Mouse (Mus musculus) Patski (cell line): ENCODE measurements around the gene Bard1. TPM values are rescaled to one million over a fixed set of nuclear protein-coding genes. Genes with fewer than 3 reads are reported as not detected.
A peak's percentile ranks its signal among the peaks of the same experiment; 100 is the strongest.

Source experiments
- ATAC-seq: fragments of 100-300 bp; one replicate; pipeline ENCODE4 v1.8.0; 2021
- CTCF ChIA-PET: fragments of 350-600 bp; sonication (Branson Sonifier 250); formaldehyde crosslinking; loops from one replicate; lab custom pipeline; 2022; ENCODE audit warnings: inconsistent platforms; lab: Charles Lee
- POLR2A ChIA-PET: fragments of 350-600 bp; sonication (Branson Sonifier 250); formaldehyde crosslinking; loops from one replicate; lab custom pipeline; 2022; ENCODE audit warnings: antibody characterized with exemption, inconsistent platforms; lab: Charles Lee
- DNase-seq: peaks from one replicate; pipeline ENCODE4 v3.0.0-alpha.2; 2011; ENCODE audit warnings: low read depth, low spot score
- H3K27me3 ChIP-seq: fragments of 371-371 bp; one replicate; pipeline ENCODE4 v1.5.1; 2021
- CTCF ChIP-seq: fragments of 100-300 bp; IDR thresholded peaks from one replicate; pipeline ENCODE4 v1.5.1; 2021
- in situ Hi-C: fragments of 300-500 bp; cut with MboI; formaldehyde crosslinking; loops from 3 replicates; pipeline ENCODE4 v1.11.1; 2018; ENCODE audit warnings: low pct_unique_long_range_greater_than_20kb, mixed read lengths
- polyA plus RNA-seq: library from polyadenylated mRNA; unstranded; gene quantifications from one replicate; pipeline ENCODE4 v1.2.3, GENCODE M21; 2021

The Bard1 gene
- polyA plus RNA-seq, 1 experiment from 2014 or later = 3.7 TPM

GRCm38 (mm10) chr1:71055454-71055853, 47.5 kb downstream of the Bard1 start:
- POLR2A ChIA-PET = no interaction called here
- TF ChIP-seq CTCF = no peak
- ATAC-seq = no peak
- CTCF ChIA-PET = interaction anchor here (1.0 to 1.3 kb wide), 4 partner anchors 8 to 22 kb away, joined by 3 to 5 read pairs (median 4); no protein-coding TSS in a partner anchor
- H3K27me3 ChIP-seq = no peaks in the 10 kb centered on the region
- no peak for DNase-seq
- in situ Hi-C loops = no loop called here

GRCm38 (mm10) chr1:71052756-71053155, 50.2 kb downstream of the Bard1 start:
- in situ Hi-C loops = no loop called here
- no peaks in the 10 kb centered on the region for H3K27me3 ChIP-seq
- TF ChIP-seq CTCF = no peak
- ChIA-PET CTCF (interaction anchor here (1.0 kb wide), 1 partner anchor 16 kb away, joined by 3 read pairs; no protein-coding TSS in a partner anchor), POLR2A (no interaction called here)
- no peak for DNase-seq
- no peak for ATAC-seq

DNA sequence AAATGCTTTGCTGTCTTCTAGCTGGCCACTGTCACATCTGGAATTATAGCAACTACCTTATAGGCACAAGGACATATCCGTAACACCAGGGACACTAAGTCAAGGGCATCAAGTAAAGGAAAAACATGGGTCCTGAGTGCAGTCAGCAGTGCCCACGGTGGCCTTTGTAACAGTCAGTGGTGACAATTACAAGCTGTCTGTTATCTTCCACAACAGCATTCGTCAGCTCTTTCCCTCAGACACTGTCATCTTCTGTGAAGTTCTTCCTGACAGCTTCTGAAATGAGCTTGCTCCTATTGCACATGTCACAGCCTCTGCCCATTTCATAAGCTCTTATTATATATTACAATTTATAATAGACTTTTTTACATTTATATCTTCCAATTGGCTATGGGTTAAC, 50.7 kb downstream of the Bard1 start:
- in situ Hi-C loops = no loop called here
- POLR2A ChIA-PET = no interaction called here
- CTCF ChIA-PET = interaction anchor here (1.0 to 1.2 kb wide), 2 partner anchors 13 to 15 kb away, joined by 3 read pairs; no protein-coding TSS in a partner anchor
- DNase-seq (no peak), ATAC-seq (no peak)
- TF ChIP-seq CTCF = no peak
- H3K27me3 ChIP-seq = no peaks in the 10 kb centered on the region

GRCm38 (mm10) chr1:71045141-71045540, 57.8 kb downstream of the Bard1 start:
- DNase-seq (no peak), ATAC-seq (no peak)
- POLR2A ChIA-PET = no interaction called here
- in situ Hi-C loops = no loop called here
- no peaks in the 10 kb centered on the region for H3K27me3 ChIP-seq
- CTCF ChIA-PET = interaction anchor here (1.1 to 1.7 kb wide), 3 partner anchors 11 to 18 kb away, joined by 3 to 5 read pairs (median 4); no protein-coding TSS in a partner anchor
- no peak for TF ChIP-seq CTCF

DNA sequence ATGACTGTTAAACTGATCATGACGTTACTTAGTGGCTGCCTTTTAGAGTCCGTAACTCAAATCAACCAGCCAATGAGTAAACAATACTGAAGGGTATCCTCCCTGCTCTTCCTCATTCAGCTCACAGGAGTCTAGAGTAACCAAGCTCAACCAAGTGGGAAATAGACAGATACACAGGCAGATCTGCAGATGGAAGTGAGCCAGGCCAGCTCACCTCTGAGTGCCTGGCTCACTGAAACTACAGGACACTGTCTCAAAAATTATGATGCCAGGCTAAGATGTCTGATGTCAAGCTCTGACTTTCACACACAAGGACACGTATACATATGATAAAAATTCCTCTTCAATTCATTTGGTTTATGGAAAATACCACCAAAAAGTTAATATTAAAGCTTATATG, 59.0 kb downstream of the Bard1 start:
- no peak for TF ChIP-seq CTCF
- DNase-seq = no peak
- in situ Hi-C loops = no loop called here
- no peaks in the 10 kb centered on the region for H3K27me3 ChIP-seq
- POLR2A ChIA-PET = no interaction called here
- no peak for ATAC-seq
- CTCF ChIA-PET = no interaction called here

GRCm38 (mm10) chr1:71036999-71037398, 65.9 kb downstream of the Bard1 start:
- in situ Hi-C loops = no loop called here
- DNase-seq = no peak
- POLR2A ChIA-PET = no interaction called here
- no peaks in the 10 kb centered on the region for H3K27me3 ChIP-seq
- CTCF ChIA-PET = interaction anchor here (0.9 to 1.6 kb wide), 5 partner anchors 9 to 113 kb away, joined by 3 to 4 read pairs (median 3); no protein-coding TSS in a partner anchor
- no peak for ATAC-seq
- TF ChIP-seq CTCF = peak; percentile 63

DNA sequence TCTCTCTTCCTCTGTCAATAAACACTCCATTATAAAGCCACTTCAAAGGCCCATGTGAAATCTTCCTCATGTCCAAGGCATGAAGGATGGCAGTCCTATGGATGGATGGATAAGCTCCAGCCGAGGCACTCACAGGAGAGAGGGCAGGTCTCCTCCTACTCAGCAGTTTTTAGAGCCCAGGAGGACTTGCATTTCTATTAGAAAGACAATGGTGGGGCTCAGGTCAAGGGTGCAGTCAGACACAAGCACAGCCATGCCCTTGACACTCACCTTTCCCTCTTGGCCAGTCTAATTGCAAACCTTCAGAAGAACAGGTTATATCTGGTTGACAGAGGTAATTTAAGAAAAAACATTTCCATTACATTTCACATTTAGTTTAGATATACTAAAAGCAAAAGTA, 67.4 kb downstream of the Bard1 start:
- ATAC-seq = no peak
- CTCF ChIA-PET = no interaction called here
- in situ Hi-C loops = no loop called here
- no peak for TF ChIP-seq CTCF
- POLR2A ChIA-PET = no interaction called here
- DNase-seq = no peak
- H3K27me3 ChIP-seq = no peaks in the 10 kb centered on the region

- ChIA-PET POLR2A (no interaction called here), CTCF (no interaction called here)
- no peak for DNase-seq
- no peak for TF ChIP-seq CTCF
- in situ Hi-C loops = no loop called here
- no peak for ATAC-seq
- H3K27me3 ChIP-seq = no peaks in the 10 kb centered on the region
Observed at GRCm38 (mm10) chr1:71022766-71023165, 80.2 kb downstream of the Bard1 start.

- no peaks in the 10 kb centered on the region for H3K27me3 ChIP-seq
- CTCF ChIA-PET = interaction anchor here (1.9 kb wide), 1 partner anchor 24 kb away, joined by 5 read pairs; no protein-coding TSS in a partner anchor
- in situ Hi-C loops = no loop called here
- no peak for ATAC-seq
- POLR2A ChIA-PET = no interaction called here
- TF ChIP-seq CTCF = no peak
- DNase-seq = no peak
Observed at GRCm38 (mm10) chr1:71014345-71014744, 88.6 kb downstream of the Bard1 start.

- H3K27me3 ChIP-seq = no peaks in the 10 kb centered on the region
- POLR2A ChIA-PET = no interaction called here
- CTCF ChIA-PET = no interaction called here
- in situ Hi-C loops = no loop called here
- no peak for TF ChIP-seq CTCF
- no peak for DNase-seq
- no peak for ATAC-seq
Observed at GRCm38 (mm10) chr1:71005998-71006397, 96.9 kb downstream of the Bard1 start.

- no peak for TF ChIP-seq CTCF
- DNase-seq (peak; percentile 31), ATAC-seq (peak; percentile 79)
- H3K27me3 ChIP-seq = no peaks in the 10 kb centered on the region
- CTCF ChIA-PET = no interaction called here
- POLR2A ChIA-PET = no interaction called here
- in situ Hi-C loops = no loop called here
Observed at GRCm38 (mm10) chr1:71004177-71004576, 98.8 kb downstream of the Bard1 start.

DNA sequence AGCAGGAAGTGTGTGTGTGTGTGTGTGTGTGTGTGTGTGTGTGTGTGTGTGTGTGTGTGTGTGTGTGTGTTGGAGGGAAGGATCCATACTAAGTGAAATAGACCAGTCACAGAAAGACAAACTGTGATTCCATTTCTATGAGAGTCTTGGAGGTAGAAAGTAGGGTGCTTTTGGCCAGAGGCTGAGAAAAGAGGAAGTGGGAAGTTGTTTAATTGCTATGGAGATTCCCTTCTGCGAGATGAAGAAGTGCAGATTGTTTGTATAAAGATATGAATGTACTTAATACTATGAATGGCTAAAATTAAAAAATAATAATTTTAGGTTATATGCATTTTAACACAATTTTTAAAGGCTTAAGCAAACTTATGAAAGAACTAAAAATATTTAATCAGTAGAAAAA, 99.2 kb downstream of the Bard1 start:
- H3K27me3 ChIP-seq = no peaks in the 10 kb centered on the region
- ATAC-seq (no peak), DNase-seq (no peak)
- CTCF ChIA-PET = no interaction called here
- TF ChIP-seq CTCF = no peak
- in situ Hi-C loops = no loop called here
- POLR2A ChIA-PET = interaction anchor here (0.6 kb wide), 1 partner anchor 181 kb away, joined by 5 read pairs; no protein-coding TSS in a partner anchor
